Mouse (Mus musculus) spleen, postnatal 36 days (tissue): ENCODE data around the gene Dlgap3.

Source experiments
- DNase-seq, 2 experiments: peaks; one replicate each; pipeline ENCODE4 v3.0.0; 2022; ENCODE audit warnings: low spot score in 2 of 2, mixed read lengths in 1 of 2

Dlgap3 gene

GRCm38 (mm10) chr4:127261601-127262000 is 92.6 kb downstream of the Dlgap3 start:
- DNase-seq = no peak

GRCm38 (mm10) chr4:127263438-127264182 is 94.6 kb downstream of the Dlgap3 start:
- no peak for DNase-seq

GRCm38 (mm10) chr4:127264183-127264554 is 95.2 kb downstream of the Dlgap3 start:
- DNase-seq = no peak

- no peak for DNase-seq
These were observed 109.5 kb downstream of the Dlgap3 start for GRCm38 (mm10) chr4:127278451-127279001.

GRCm38 (mm10) chr4:127279241-127279640 is 110.2 kb downstream of the Dlgap3 start:
- DNase-seq = no peak
